Mouse (Mus musculus) hindbrain, embryonic 13.5 days (tissue): ENCODE measurements at regions not wholly inside any gene's neighbourhood (a gene's known extent, or its start where the extent isn't known, plus 50 kb on each side); places are given as distances from the start of the nearest gene placed in this dataset.
"Not testable (repeated sequence)": the region's sequence is repeated elsewhere in the genome, so short reads cannot be mapped to it uniquely, and the experiment has no call there.

Experiments used
- ATAC-seq: fragments of 200-750 bp; cut with Nextera tagmentation; 2 replicates; pipeline ENCODE4 v1.8.0; 2017; ENCODE audit warnings: moderate TSS enrichment; ENCODE audit not compliant: low FRiP score
- H3K27ac ChIP-seq: fragments of 300-500 bp; sonication (generic); 2 replicates; pipeline ENCODE4 v1.5.1; 2015; ENCODE audit warnings: inconsistent platforms, mild to moderate bottlenecking, moderate library complexity
- H3K27me3 ChIP-seq: fragments of 300-500 bp; sonication (generic); 2 replicates; pipeline ENCODE4 v1.6.1; 2015; ENCODE audit warnings: mild to moderate bottlenecking, inconsistent platforms
- H3K36me3 ChIP-seq: fragments of 300-500 bp; sonication (generic); 2 replicates; pipeline ENCODE4 v1.6.1; 2015; ENCODE audit warnings: mild to moderate bottlenecking, inconsistent platforms
- H3K4me1 ChIP-seq: fragments of 300-500 bp; sonication (generic); replicated peaks from 2 replicates; pipeline ENCODE4 v1.6.1; 2015; ENCODE audit warnings: inconsistent platforms
- H3K4me2 ChIP-seq: fragments of 300-500 bp; sonication (generic); 2 replicates; pipeline ENCODE4 v1.6.1; 2015; ENCODE audit warnings: inconsistent platforms, mild to moderate bottlenecking, moderate library complexity
- H3K4me3 ChIP-seq: fragments of 300-500 bp; sonication (generic); 2 replicates; pipeline ENCODE4 v1.5.1; 2015; ENCODE audit warnings: mild to moderate bottlenecking, inconsistent platforms
- H3K9ac ChIP-seq: fragments of 300-500 bp; sonication (generic); 2 replicates; pipeline ENCODE4 v1.6.1; 2015; ENCODE audit warnings: mild to moderate bottlenecking, inconsistent platforms
- H3K9me3 ChIP-seq: fragments of 300-500 bp; sonication (generic); 2 replicates; pipeline ENCODE4 v1.6.1; 2016; ENCODE audit warnings: inconsistent platforms
- WGBS: fragments of 180-500 bp; shearing (Covaris S2); methylation state at CpG from one replicate; pipeline ENCODE4 v1.1.7; 2015; 5-methylcytosine and 5-hydroxymethylcytosine counted together

GRCm38 (mm10) chr13:6897666-6898065 lies 249.1 kb upstream of the Pfkp start:
- ATAC-seq, result no peak
- Histone ChIP-seq H3K4me3 (no peak overlapping the region), H3K27ac (no peak overlapping the region), H3K9ac (no peak overlapping the region), H3K4me2 (no peak overlapping the region), H3K36me3 (no peaks in the 10 kb centered on the region), H3K9me3 (no peaks in the 10 kb centered on the region), H3K4me1 (no peaks in the 10 kb centered on the region; the same call in 1 of the 2 replicates), H3K27me3 (no peaks in the 10 kb centered on the region)
- whole genome bisulfite sequencing, result 81% methylated on average over 1 of the region's 1 CpGs

GRCm38 (mm10) chr13:6891458-6892076 lies 243.0 kb upstream of the Pfkp start:
- ATAC-seq, result no peak
- H3K4me2 ChIP-seq, result no peak overlapping the region
- no peak overlapping the region for H3K27ac ChIP-seq
- H3K9ac ChIP-seq, result no peak overlapping the region
- no peak overlapping the region for H3K4me3 ChIP-seq
- H3K36me3 ChIP-seq, result no peaks in the 10 kb centered on the region
- whole genome bisulfite sequencing, result 15% methylated on average over 5 of the region's 5 CpGs
- H3K9me3 ChIP-seq, result no peaks in the 10 kb centered on the region
- H3K27me3 ChIP-seq, result no peaks in the 10 kb centered on the region
- H3K4me1 ChIP-seq, result peaks cover 4% of the 10 kb centered on the region; the same call in 1 of the 2 replicates

GRCm38 (mm10) chr13:6889446-6889845 lies 240.9 kb upstream of the Pfkp start:
- WGBS, result 79% methylated on average over 9 of the region's 9 CpGs

GRCm38 (mm10) chr13:6888381-6888780 lies 239.8 kb upstream of the Pfkp start:
- Histone ChIP-seq H3K4me2 (no peak overlapping the region), H3K27ac (no peak overlapping the region), H3K27me3 (no peaks in the 10 kb centered on the region), H3K9ac (no peak overlapping the region), H3K9me3 (no peaks in the 10 kb centered on the region), H3K4me1 (peaks cover 4% of the 10 kb centered on the region; the same call in 1 of the 2 replicates), H3K4me3 (no peak overlapping the region), H3K36me3 (no peaks in the 10 kb centered on the region)
- WGBS, result 89% methylated on average over 1 of the region's 1 CpGs
- no peak for ATAC-seq

More at GRCm38 (mm10) chr13:6889446-6889845, 240.9 kb upstream of the Pfkp start:
- not testable (repeated sequence) for ATAC-seq, H3K36me3 ChIP-seq, H3K4me3 ChIP-seq, H3K4me1 ChIP-seq, H3K9ac ChIP-seq, H3K4me2 ChIP-seq, H3K27ac ChIP-seq, H3K27me3 ChIP-seq, H3K9me3 ChIP-seq

- H3K36me3 ChIP-seq, result no peaks in the 10 kb centered on the region
- no peak overlapping the region for H3K9ac ChIP-seq
- H3K27me3 ChIP-seq, result no peaks in the 10 kb centered on the region
- H3K27ac ChIP-seq, result no peak overlapping the region
- ATAC-seq, result no peak
- no peaks in the 10 kb centered on the region for H3K9me3 ChIP-seq
- no peak overlapping the region for H3K4me2 ChIP-seq
- WGBS, result 92% methylated on average over 5 of the region's 5 CpGs
- no peaks in the 10 kb centered on the region for H3K4me1 ChIP-seq
- H3K4me3 ChIP-seq, result no peak overlapping the region
These were observed 228.7 kb upstream of the Pfkp start for GRCm38 (mm10) chr13:6877018-6877901.

- Histone ChIP-seq H3K4me3 (no peak overlapping the region), H3K27ac (no peak overlapping the region), H3K9ac (no peak overlapping the region), H3K27me3 (no peaks in the 10 kb centered on the region), H3K4me1 (0 out of 2 replicates have a peak, but pooled peaks cover 2% of the 10 kb centered on the region), H3K4me2 (no peak overlapping the region), H3K36me3 (no peaks in the 10 kb centered on the region), H3K9me3 (no peaks in the 10 kb centered on the region)
- 78% methylated on average over 1 of the region's 1 CpGs for WGBS
- ATAC-seq, result no peak
These were observed 213.6 kb upstream of the Pfkp start for GRCm38 (mm10) chr13:6862186-6862585.

- no peak for ATAC-seq
- no peak overlapping the region for H3K9ac ChIP-seq
- no peak overlapping the region for H3K4me3 ChIP-seq
- no peaks in the 10 kb centered on the region for H3K27me3 ChIP-seq
- 86% methylated on average over 3 of the region's 3 CpGs for WGBS
- no peaks in the 10 kb centered on the region for H3K36me3 ChIP-seq
- H3K9me3 ChIP-seq, result no peaks in the 10 kb centered on the region
- no peak overlapping the region for H3K4me2 ChIP-seq
- no peak overlapping the region for H3K27ac ChIP-seq
- H3K4me1 ChIP-seq, result 0 out of 2 replicates have a peak, but pooled peaks cover 2% of the 10 kb centered on the region
These were observed 211.0 kb upstream of the Pfkp start for GRCm38 (mm10) chr13:6859551-6859950.

GRCm38 (mm10) chr13:6855199-6856148 lies 206.9 kb upstream of the Pfkp start:
- WGBS, result 70% methylated on average over 10 of the region's 10 CpGs
- H3K4me2 ChIP-seq, result no peak overlapping the region
- H3K36me3 ChIP-seq, result no peaks in the 10 kb centered on the region
- no peaks in the 10 kb centered on the region for H3K4me1 ChIP-seq
- no peak overlapping the region for H3K4me3 ChIP-seq
- no peak for ATAC-seq
- no peak overlapping the region for H3K27ac ChIP-seq
- no peaks in the 10 kb centered on the region for H3K27me3 ChIP-seq
- no peak overlapping the region for H3K9ac ChIP-seq
- H3K9me3 ChIP-seq, result no peaks in the 10 kb centered on the region

- H3K4me1 ChIP-seq, result 0 out of 2 replicates have a peak, but pooled peaks cover 2% of the 10 kb centered on the region
- H3K36me3 ChIP-seq, result no peaks in the 10 kb centered on the region
- H3K4me3 ChIP-seq, result no peak overlapping the region
- H3K4me2 ChIP-seq, result no peak overlapping the region
- no peak overlapping the region for H3K27ac ChIP-seq
- no peak for ATAC-seq
- WGBS, result 94% methylated on average over 5 of the region's 5 CpGs
- no peak overlapping the region for H3K9ac ChIP-seq
- no peaks in the 10 kb centered on the region for H3K9me3 ChIP-seq
- H3K27me3 ChIP-seq, result no peaks in the 10 kb centered on the region
These were observed 188.9 kb upstream of the Pfkp start for GRCm38 (mm10) chr13:6837446-6837845.

GRCm38 (mm10) chr13:6837075-6837422 lies 188.5 kb upstream of the Pfkp start:
- Histone ChIP-seq H3K36me3 (no peaks in the 10 kb centered on the region), H3K4me3 (no peak overlapping the region), H3K27ac (no peak overlapping the region), H3K27me3 (no peaks in the 10 kb centered on the region), H3K4me1 (0 out of 2 replicates have a peak, but pooled peaks cover 2% of the 10 kb centered on the region), H3K9ac (no peak overlapping the region), H3K4me2 (no peak overlapping the region), H3K9me3 (no peaks in the 10 kb centered on the region)
- ATAC-seq, result 0 out of 2 replicates have a peak, but pooled peaks have one; percentile 39
- 71% methylated on average over 1 of the region's 1 CpGs for WGBS

GRCm38 (mm10) chr13:6836351-6837074 lies 187.9 kb upstream of the Pfkp start:
- no peak overlapping the region for H3K4me3 ChIP-seq
- H3K4me1 ChIP-seq, result 0 out of 2 replicates have a peak, but pooled peaks cover 2% of the 10 kb centered on the region

More at GRCm38 (mm10) chr13:6836351-6837074, 187.9 kb upstream of the Pfkp start:
- H3K4me2 ChIP-seq, result no peak overlapping the region
- H3K27me3 ChIP-seq, result no peaks in the 10 kb centered on the region
- ATAC-seq, result peak; percentile 86; the same call in 1 of the 2 replicates
- 37% methylated on average over 6 of the region's 6 CpGs for WGBS
- H3K9ac ChIP-seq, result no peak overlapping the region
- no peaks in the 10 kb centered on the region for H3K9me3 ChIP-seq
- no peak overlapping the region for H3K27ac ChIP-seq
- no peaks in the 10 kb centered on the region for H3K36me3 ChIP-seq
